Mouse (Mus musculus): ENCODE results near the gene Spats1.
"Not testable (repeated sequence)": the region's sequence is repeated elsewhere in the genome, so short reads cannot be mapped to it uniquely, and the experiment has no call there.

Spats1 gene

DNA sequence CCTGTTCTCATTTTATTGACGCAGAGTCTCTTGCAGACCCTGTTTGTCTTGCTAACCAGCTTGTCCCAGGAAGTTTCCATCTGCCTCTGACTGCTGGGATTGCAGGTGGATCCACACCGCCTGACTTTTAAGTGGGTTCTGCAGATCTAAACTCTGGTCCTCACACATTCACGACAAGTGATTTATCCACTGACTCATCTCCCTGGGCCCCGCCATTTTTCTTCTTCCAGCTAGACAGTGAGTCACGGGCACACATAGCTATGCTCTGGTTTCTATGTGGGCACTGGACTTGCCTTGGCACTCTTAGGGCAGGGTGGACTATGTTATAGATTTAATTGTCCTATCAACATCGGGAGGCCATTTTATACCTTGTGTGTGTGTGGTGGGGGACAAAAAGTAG is 14.5 kb upstream of the Spats1 start:
- DNase-seq (ENCODE audit: low spot score in 2 of 2) = no peak

- peak; percentile 78 to 88 for DNase-seq (ENCODE audit: low spot score in 2 of 2)
These were observed 13.4 kb upstream of the Spats1 start for GRCm38 (mm10) chr17:45488321-45489254.

- DNase-seq (ENCODE audit: low spot score in 2 of 2) = peak; percentile 71 to 72
These were observed 12.0 kb upstream of the Spats1 start for GRCm38 (mm10) chr17:45487216-45487615.

DNA sequence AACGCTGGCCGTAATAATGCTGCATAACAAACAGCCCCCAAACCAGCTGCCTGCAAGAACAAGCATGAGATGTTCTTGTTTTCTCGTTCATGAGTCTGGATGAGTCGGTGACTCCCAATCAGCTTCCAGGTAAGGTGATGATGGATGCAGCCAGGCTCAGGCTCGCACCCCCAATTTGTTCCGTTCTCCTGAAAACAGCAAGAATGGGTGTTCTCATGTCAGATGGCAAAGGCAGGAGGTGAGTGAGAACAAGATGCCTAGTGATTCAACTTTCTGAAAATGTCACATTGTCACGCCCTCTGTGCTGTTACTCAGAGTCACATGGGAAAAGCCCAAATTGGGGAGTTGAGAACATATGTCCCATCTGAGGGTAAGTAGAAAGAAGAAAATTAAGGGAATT is 10.4 kb upstream of the Spats1 start:
- DNase-seq (ENCODE audit: low spot score in 2 of 2) = no peak

DNA sequence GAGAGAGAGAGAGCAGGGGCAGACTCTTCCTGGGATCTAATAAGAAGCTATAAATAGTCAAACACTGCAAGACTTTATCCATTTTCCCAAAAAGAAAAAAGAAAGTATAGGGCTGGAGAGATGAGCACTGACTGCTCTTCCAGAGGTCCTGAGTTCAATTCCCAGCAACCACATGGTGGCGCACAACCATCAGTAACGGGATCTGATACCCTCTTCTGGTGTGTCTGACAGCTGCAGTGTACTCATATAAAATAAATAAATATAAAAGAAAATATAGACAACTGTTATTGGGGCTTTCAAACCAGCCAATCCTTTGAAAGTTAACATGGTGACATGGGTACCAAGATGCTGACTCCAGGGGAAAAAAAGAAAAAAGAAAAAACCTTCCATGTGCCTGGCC is 5.2 kb upstream of the Spats1 start:
- DNase-seq (ENCODE audit: low spot score in 2 of 2) = peak; percentile 53 to 59

- DNase-seq (ENCODE audit: low spot score in 2 of 2) = peak; percentile 79 to 93
These were observed 3.1 kb upstream of the Spats1 start for GRCm38 (mm10) chr17:45478234-45478825.

- DNase-seq (ENCODE audit: low spot score in 2 of 2) = no peak
These were observed 1.1 kb downstream of the Spats1 start for GRCm38 (mm10) chr17:45474146-45474545.

DNA sequence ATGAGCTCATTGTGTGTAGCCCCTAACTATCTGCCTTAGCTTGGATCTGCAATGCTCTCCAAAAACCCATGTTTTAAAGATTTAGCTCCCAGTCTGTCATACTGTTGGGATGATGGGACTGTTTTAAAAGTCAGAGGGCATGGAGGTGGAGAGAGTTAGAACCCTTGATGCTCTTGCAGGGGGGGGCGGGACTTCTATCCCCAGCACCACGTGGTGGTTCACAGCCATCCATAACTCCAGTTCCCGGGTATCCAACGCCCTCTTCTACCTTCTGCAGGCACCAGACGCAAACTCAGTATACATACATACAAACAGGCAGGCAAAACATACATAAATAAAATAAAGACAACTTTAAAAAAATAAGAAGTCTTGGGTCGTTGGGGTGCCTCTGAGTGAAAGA is 1.5 kb downstream of the Spats1 start:
- DNase-seq (ENCODE audit: low spot score in 2 of 2) = no peak

DNA sequence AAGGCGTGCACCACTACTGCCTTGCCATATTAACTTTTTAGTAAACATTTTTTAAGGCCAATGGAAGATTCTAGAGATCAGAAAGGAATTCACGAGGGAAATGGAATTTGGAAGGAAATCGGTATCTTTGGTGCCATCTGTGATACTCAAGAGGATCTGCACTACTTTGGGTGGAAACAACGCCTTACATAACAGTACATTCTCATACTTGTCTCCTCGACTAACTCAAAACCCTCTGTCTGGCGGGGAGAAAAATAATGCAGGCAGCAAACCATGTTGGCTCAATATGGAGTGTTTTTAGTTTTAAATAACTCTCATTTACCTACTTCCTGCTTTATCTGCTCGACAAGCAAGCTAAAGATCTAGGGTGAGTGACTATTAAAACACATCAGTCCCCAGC is 4.5 kb downstream of the Spats1 start:
- no peak for DNase-seq (ENCODE audit: low spot score in 2 of 2)

DNA sequence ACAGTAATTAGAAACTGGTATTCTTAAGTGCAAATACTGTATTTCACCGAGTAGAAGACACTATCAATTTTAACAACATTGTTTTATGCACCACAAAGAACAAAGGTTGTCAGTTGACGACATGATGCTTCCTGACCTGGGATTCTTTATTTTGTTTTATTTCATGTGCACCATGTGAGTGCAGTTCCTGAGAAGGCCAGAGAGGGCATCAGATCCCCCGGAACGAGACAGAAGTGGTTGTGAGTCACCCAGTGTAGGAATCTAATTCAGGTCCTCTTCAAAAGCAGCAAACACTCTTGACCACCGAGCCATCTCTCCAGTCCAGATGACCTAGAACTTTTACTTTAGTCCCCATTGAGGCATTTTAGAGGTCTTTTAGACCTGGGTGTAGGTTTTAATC is 6.9 kb downstream of the Spats1 start:
- no peak for DNase-seq (ENCODE audit: low spot score in 2 of 2)

- DNase-seq (ENCODE audit: low spot score in 2 of 2) = no peak
These were observed 8.5 kb downstream of the Spats1 start for GRCm38 (mm10) chr17:45466701-45467100.

GRCm38 (mm10) chr17:45464255-45464654 is 11.0 kb downstream of the Spats1 start:
- no peak for DNase-seq (ENCODE audit: low spot score in 2 of 2)

- no peak for DNase-seq (ENCODE audit: low spot score in 2 of 2)
These were observed 12.7 kb downstream of the Spats1 start for GRCm38 (mm10) chr17:45462506-45462905.

- no peak for DNase-seq (ENCODE audit: low spot score in 2 of 2)
These were observed 16.2 kb downstream of the Spats1 start for GRCm38 (mm10) chr17:45459062-45459461.

GRCm38 (mm10) chr17:45458516-45458915 is 16.7 kb downstream of the Spats1 start:
- DNase-seq (ENCODE audit: low spot score in 2 of 2) = no peak

- DNase-seq (ENCODE audit: low spot score in 2 of 2) = no peak
These were observed 17.7 kb downstream of the Spats1 start for GRCm38 (mm10) chr17:45457487-45457886.

GRCm38 (mm10) chr17:45456260-45457152 is 18.7 kb downstream of the Spats1 start:
- DNase-seq (ENCODE audit: low spot score in 2 of 2) = no peak

- DNase-seq (ENCODE audit: low spot score in 2 of 2) = not testable (repeated sequence)
These were observed 19.4 kb downstream of the Spats1 start for GRCm38 (mm10) chr17:45455783-45456182.

DNA sequence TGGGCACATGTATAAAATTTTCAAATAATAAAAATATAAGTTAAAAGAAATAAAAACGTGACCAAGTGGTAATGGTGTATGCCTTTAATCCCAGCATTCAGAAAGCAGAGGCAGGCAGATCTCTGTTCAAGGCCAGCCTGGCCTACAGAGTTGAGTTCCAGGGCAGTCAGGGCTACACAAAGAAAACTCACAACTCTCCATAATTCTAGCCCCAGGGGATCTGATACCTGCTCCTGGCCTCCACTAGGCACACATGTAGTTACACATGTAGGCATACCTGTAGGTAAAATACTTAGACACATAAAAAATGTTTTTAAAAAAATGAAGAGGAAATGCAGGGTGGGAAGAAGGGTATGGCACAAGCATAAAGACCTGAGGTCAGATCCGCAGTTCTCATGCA is 20.4 kb downstream of the Spats1 start:
- DNase-seq (ENCODE audit: low spot score in 2 of 2) = no peak

DNA sequence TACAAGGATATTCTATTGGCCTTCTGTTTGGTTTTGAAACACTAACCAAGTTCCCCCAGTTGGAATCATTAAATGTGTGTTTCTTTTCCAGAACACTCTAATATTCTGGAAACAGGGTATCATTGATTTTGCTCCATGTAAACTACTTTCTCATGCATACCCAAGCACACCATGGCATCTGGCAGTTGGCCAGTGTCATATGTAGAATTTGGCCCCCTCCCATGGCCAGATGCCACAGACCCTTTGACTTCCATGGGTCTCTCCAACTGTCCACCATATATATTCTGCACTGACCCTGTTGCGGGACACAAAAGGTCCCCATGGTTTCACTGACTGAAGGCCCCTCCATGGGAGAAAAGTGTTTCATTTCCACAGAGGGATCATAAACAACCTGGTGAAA is 22.9 kb downstream of the Spats1 start:
- DNase-seq (ENCODE audit: low spot score in 2 of 2) = no peak

DNA sequence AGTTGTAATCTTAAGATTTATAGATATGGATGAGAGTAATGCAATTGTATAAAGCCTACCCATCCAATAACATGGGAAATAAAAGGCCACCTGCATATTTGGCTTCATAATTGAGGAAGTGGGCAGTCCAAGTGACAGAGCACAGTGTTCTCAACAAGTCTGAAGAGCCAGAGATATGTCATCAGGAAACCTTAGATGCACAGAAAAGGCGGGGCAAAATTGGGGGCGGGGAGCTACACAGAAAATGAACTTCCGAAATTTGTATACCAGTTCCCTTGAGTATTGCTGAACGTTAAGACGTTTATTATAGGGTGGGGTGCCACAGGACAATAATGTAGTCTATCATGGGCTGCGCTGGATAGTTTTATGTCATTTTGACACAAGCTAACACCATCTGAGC is 25.1 kb downstream of the Spats1 start:
- DNase-seq (ENCODE audit: low spot score in 2 of 2) = no peak

DNA sequence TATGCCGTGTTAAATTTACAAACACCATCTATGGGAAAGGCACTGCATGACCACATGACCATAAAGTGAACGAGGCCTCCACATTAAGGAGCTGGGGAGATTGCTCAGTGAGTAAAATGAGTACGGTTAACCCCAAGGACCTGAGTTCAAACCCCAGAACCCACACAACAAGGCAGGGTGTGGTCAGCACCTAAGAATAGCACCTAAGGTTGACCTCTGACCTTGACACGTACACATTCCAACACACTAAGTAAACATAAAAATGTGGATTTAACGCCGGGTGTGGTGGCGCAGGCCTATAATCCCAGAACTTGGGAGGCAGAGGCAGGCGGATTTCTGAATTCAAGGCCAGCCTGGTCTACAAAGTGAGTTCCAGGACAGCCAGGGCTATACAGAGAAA is 25.6 kb downstream of the Spats1 start:
- no peak for DNase-seq (ENCODE audit: low spot score in 2 of 2)
